Mouse (Mus musculus) urinary bladder, postnatal 25 days (tissue): ENCODE measurements around the gene Pdzd2.

Source experiments
- DNase-seq: peaks from one replicate; pipeline ENCODE4 v3.0.0; 2022; ENCODE audit warnings: low spot score

The Pdzd2 gene

DNA sequence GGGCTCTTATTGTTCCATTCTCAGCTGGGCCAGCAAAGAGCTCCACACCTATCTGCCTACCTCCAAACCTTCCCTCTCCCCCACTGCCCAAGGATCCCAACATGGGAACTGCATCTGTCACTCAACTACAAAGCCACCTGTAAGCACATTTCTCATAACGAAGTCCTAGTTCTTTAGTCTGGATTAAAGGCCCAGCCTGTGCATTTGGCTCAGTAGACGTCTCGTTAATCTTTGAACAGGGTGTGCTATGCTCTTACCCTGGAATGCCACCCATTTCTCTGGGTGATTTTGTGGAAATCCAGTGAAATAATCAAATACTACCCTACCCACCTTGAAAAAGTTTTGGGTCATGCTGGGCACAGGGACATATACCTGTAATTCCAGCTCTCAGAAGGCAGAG lies 308.5 kb downstream of the Pdzd2 start:
- DNase-seq = no peak

DNA sequence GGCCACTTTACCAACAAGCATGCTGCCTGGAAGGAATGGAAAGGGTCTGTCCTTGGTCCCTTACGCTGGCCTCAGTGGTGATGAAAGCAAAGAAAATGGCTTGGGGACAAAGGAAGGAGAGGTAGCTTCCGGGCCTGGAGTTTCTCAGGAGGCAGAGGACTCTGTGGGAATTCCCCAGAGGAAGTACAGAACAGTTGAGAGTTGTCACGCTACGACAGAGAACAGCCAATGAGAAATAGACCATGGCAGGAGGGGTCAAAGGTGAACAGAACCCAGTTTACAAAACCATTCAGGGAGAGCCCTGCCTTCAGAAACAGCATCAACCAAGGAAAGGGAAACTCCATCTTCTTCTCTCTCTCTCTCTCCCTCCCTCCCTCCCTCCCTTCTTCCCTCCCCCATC lies 309.1 kb downstream of the Pdzd2 start:
- no peak for DNase-seq

GRCm38 (mm10) chr15:12429572-12430431 lies 309.9 kb downstream of the Pdzd2 start:
- no peak for DNase-seq

DNA sequence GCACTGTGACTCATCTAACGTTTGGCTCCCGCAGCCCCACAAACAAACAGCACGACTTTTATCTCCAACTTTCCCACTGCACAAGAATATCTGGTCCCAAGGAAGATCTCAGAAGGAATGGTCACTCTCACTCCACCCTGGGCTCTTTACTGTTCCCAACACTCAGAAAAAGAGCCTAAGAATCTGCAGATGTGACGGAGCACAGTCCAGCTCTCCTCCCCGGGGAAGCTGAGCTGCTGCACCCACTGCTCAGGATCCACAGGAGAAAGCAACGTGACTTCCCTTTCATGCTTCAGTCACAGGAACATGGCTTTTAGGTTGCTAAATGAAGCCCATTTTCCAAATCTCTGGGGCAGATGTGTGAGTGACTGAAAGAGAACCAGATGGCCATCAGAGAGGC lies 311.9 kb downstream of the Pdzd2 start:
- no peak for DNase-seq

DNA sequence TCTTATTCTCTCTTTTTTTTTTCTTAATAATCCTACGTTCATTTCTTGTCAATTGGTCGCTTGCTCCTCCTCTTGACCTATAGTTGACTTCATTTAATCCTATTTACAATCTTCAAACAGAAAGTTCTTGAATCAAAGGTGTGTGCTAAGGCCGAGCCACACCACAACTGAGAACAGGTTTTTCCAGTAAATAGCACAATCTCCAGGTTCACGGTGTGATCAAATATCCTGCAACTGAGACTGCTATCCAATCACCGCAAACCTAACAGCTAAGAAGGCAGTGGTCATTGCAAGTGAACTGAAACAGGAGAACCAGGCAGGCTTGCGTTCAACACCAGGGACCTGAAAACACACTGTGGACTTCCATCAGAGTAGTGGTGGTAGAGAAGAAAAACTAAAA lies 313.4 kb downstream of the Pdzd2 start:
- DNase-seq = no peak

- no peak for DNase-seq
Observed at GRCm38 (mm10) chr15:12425049-12425627, 314.6 kb downstream of the Pdzd2 start.

GRCm38 (mm10) chr15:12424187-12424586 lies 315.5 kb downstream of the Pdzd2 start:
- no peak for DNase-seq

GRCm38 (mm10) chr15:12420915-12421314 lies 318.8 kb downstream of the Pdzd2 start:
- DNase-seq = no peak

DNA sequence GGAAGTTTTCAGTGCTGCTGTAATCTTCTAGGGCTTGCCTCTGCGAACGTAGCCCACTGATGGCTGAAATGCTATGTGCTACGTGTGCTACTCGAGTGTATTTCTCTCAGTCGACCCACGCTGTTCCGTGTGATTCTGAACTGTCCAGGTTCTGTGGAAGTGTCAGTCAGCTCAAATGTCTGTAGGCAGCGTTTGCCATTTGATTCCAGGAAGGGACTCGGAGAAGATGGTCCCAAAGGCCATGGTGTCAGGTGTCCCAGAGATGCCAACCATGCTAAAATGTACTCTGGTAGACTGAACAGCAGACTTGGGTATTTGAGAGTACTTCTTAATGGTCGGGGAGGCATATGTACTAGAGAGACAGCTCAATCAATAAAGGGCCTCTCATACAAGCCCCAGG lies 319.3 kb downstream of the Pdzd2 start:
- DNase-seq = no peak

- no peak for DNase-seq
Observed at GRCm38 (mm10) chr15:12419446-12419845, 320.3 kb downstream of the Pdzd2 start.

GRCm38 (mm10) chr15:12415536-12416200 lies 324.1 kb downstream of the Pdzd2 start:
- no peak for DNase-seq

- no peak for DNase-seq
Observed at GRCm38 (mm10) chr15:12414696-12415095, 325.0 kb downstream of the Pdzd2 start.

- no peak for DNase-seq
Observed at GRCm38 (mm10) chr15:12408205-12408604, 331.5 kb downstream of the Pdzd2 start.

DNA sequence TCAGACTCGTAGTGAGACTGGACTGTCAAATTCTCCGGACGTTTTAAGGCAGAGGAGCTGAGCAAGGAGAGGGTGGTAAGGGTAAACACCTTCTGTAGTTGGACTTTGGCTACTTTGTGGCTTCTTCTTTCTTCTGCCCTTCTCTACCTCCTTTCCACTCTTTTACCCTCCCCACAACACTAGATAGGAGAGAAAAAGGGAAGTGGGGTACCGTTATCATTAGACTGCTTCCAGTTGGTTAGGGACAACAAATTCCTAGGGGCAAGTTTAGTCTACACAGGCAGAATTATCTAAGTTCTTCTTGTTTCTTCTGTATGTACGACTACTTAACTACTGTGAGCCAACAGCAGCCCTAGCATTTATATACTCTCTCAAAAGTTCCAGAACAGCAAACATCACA lies 334.1 kb downstream of the Pdzd2 start:
- DNase-seq = no peak

DNA sequence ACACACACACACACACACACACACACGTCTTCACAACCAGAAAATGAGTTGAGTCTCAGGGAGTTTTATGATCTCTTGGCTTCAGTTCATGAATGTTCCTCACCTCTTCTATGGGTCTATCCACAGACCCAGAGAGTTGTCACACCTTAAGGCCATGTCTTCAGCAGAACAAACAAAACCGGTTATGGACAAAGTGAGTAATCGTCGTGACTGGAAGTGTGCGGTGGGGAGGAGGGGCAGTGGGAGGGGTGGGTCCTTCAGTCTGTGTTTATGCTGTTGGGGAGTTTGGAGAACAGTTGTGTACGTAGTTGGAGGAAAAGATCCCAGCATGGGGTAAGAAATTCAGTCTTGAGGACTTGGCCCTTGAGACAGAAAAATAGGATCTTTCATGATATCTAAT lies 342.7 kb downstream of the Pdzd2 start:
- no peak for DNase-seq

- DNase-seq = no peak
Observed at GRCm38 (mm10) chr15:12394758-12395157, 345.0 kb downstream of the Pdzd2 start.

DNA sequence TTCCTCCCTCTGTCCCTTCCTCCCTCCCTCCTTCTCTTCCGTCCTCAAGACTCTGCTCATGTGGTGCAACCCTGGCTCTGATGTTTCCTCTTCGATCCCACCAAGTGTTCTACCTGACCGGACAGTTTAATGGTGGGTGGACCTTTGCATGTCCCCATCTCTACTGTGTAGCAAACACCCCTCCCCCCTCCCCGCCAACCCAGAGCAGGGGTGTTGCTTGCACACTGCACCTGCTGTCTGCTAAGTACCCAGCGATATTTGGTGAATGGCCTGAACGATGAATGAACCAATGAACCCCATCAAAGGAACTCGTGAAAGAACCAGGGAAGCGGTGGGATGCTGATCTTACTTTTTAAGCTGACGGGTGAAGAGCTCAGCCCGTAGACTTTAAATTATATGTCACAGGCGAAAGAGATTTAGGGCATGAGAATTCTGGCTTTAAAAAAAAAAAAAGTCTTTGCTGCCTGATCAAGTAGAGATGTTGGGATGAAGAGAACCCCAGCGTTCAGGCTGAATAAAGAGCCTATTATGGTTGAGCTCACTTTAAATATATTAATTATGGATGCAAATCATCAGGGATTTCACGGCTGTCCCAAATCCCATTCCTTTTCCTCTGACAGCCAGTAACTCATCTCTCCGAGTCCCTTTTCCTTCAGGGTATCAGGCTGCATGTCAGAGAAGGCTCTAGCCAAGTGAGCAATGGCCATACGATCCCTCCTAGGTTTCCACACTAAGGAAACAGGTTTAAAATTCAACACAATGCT lies 350.8 kb downstream of the Pdzd2 start:
- DNase-seq = no peak

DNA sequence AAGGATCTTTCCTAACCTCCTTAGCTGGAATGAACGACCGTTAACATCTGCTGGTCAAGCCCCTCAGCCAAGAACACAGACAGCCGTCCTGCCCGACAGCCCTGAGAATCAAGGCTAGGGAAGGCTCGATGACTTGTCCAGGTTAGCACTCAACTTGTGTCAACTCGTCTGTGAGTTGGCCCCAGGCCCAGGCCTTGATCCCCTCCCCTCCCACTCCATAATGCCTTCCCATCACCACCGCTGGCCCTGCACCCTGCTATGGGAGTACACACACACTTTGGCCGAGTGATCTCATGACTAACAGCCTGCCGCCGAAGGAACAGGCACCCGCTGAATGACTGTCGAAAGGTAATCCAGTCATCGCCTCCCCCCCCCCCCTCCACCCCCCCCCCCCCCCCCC lies 355.0 kb downstream of the Pdzd2 start:
- no peak for DNase-seq

DNA sequence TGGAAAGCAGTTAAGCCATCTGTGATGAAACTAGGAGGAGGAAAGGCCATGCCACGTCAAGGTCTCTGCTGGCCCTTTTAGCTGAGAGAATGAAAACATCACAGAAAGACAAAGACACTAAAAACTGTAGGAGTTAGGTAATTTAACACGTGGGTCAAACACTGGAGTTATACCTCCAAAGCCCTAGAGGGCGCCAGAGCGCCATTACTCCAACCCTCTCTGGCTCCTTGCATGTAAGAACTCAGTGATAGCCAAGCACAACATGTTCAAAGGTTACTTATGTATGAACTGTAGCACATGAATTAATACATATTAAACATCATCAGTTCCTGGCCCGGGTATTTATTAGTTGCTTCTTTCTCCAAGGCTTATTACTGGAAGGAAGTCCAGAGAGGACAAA lies 359.2 kb downstream of the Pdzd2 start:
- no peak for DNase-seq

DNA sequence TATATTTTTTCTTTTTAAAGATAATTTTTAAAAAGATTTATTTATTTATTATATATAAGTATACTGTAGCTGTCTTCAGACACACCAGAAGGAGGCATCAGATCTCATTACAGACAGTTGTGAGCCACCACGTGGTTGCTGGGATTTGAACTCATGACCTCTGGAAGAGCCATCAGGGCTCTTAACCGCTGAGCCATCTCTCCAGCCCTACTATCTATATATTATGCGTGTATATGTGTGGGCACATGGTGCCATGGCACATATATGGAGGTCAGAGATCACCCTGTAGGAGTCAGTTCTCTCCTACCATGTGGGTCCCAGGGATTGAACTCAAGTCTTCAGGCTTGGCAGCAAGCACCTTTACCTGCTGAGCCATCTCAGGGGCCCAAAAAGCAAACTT lies 359.7 kb downstream of the Pdzd2 start:
- DNase-seq = no peak

DNA sequence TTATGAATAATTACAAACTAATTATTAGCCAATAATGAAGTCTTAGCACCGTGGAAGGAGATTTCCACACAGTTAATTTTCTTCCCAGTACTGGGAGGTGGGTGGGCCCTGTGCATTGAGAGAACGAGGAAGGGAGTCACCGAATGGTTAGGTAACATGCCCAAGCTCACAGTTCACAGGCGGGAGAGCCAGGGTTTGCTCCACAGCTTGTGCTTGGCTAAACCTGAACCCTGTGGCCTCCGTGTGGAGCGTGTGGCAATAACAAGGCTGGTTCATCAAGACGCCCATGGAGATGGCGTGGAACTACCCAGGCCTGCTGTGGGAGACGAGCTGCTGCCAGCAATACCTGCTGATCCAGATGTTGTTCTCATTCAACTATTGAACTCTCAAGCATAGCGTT lies 361.9 kb downstream of the Pdzd2 start:
- no peak for DNase-seq

DNA sequence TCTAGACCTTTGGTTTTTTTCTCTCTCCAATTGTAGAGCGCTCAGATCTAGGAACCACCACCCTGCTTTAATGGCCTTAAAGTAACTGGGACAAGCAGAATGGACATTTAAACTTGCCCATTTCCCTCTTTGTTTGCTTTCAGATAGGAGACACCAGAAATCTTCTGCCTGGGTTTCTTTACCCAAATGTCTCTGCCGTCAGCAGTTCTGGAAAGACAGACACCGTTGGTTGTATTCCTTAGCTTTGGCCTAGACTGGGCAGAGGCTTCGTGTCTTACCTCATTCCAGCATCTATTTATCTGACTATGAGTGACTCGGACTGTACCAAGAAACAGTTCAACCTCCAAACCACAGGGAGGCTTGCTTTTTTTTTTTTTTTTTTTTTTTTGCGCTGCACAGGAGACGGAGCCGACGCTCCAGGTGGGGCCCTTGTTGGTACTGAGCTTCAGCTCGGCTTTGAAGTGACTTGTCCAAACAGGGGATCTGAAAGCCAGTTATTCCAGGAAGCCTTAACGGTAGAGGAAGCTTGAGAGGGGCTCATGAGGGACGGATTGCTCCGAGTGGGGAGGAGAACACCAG lies 363.1 kb downstream of the Pdzd2 start:
- DNase-seq = no peak
